Comparison of ENCODE assay signal across 8 mouse cellular contexts in genomic region chr4:123342642-123343470, GRCm38 (mm10). TPM values are rescaled to one million over a fixed set of nuclear protein-coding genes. Genes with fewer than 3 reads are reported as not detected.
A peak's percentile ranks its signal among the peaks of the same experiment; 100 is the strongest.
DNase-seq lines count a peak whose midpoint lies in the region; ATAC-seq and TF ChIP-seq lines count a peak whose summit lies in the region.

Bmp8a (minus strand) TSS chr4:123343252.

- DNase-seq in CD4-positive, CD25-positive, alpha-beta regulatory T cell, adult 2 months (ENCODE audit: low read depth, low spot score): peak; percentile 71
- peak; percentile 80 for DNase-seq in kidney, postnatal 0 days (ENCODE audit: low spot score)
- DNase-seq in lung, postnatal 25 days (ENCODE audit: low spot score): peak; percentile 53
- peak; percentile 78 for DNase-seq in ovary, postnatal 36 days (ENCODE audit: low spot score)
- DNase-seq in urinary bladder, adult 2 months (ENCODE audit: low spot score): peak; percentile 54

- WGBS in embryonic facial prominence, embryonic 15.5 days: under 1% methylated on average over 65 of the region's 65 CpGs
- under 1% methylated on average over 65 of the region's 65 CpGs for WGBS in heart, embryonic 14.5 days
- under 1% methylated on average over 64 of the region's 65 CpGs for WGBS in kidney, postnatal 0 days

- TF ChIP-seq CTCF in kidney, postnatal 0 days (IDR thresholded peaks at IDR 0.05; ENCODE audit: low read depth): no peak

- no peak within 1 kb of the TSS for H3K27ac ChIP-seq in embryonic facial prominence, embryonic 15.5 days (replicated peaks)
- no peak within 1 kb of the TSS for H3K27ac ChIP-seq in heart, embryonic 14.5 days (replicated peaks in 1 of 2; ENCODE audit: control insufficient read depth in 1 of 2, insufficient read depth in 1 of 2, low read depth in 2 of 2, low read length in 2 of 2)
- no peak within 1 kb of the TSS for H3K27ac ChIP-seq in kidney, postnatal 0 days

- ATAC-seq in activated CD4-positive, CD25-positive, alpha-beta regulatory T cell, adult 4 months: peak; percentile 83
- peak; percentile 80 for ATAC-seq in embryonic facial prominence, embryonic 15.5 days (ENCODE audit: insufficient number of reproducible peaks, low FRiP score, low TSS enrichment, low read depth)
- ATAC-seq in heart, embryonic 14.5 days (ENCODE audit: insufficient number of reproducible peaks, insufficient read depth, low FRiP score, low read depth): peak; percentile 75
- peak; percentile 88 for ATAC-seq in kidney, postnatal 0 days (replicated peaks; ENCODE audit: low FRiP score, low read depth)

- no peak within 1 kb of the TSS for H3K9ac ChIP-seq in embryonic facial prominence, embryonic 15.5 days
- peak within 1 kb of the TSS; percentile 56 for H3K9ac ChIP-seq in heart, embryonic 14.5 days (ENCODE audit: low read length)
- peak within 1 kb of the TSS; percentile 39 for H3K9ac ChIP-seq in kidney, postnatal 0 days (ENCODE audit: low read depth, low read length)

- H3K27me3 ChIP-seq in embryonic facial prominence, embryonic 15.5 days: peaks cover 41% of the 10 kb centered on the region
- H3K27me3 ChIP-seq in heart, embryonic 14.5 days (ENCODE audit: control insufficient read depth, insufficient read depth, low read length): peaks cover 36% of the 10 kb centered on the region
- peaks cover 20% of the 10 kb centered on the region for H3K27me3 ChIP-seq in kidney, postnatal 0 days (ENCODE audit: insufficient read depth, low read length)

- no peaks in the 10 kb centered on the region for H3K9me3 ChIP-seq in embryonic facial prominence, embryonic 15.5 days (replicated peaks)
- no peaks in the 10 kb centered on the region for H3K9me3 ChIP-seq in heart, embryonic 14.5 days (ENCODE audit: control insufficient read depth, low read length)
- no peaks in the 10 kb centered on the region for H3K9me3 ChIP-seq in kidney, postnatal 0 days (replicated peaks; ENCODE audit: low read length)

- peak within 1 kb of the TSS; percentile 90 for H3K4me2 ChIP-seq in embryonic facial prominence, embryonic 15.5 days (replicated peaks)
- peak within 1 kb of the TSS; percentile 93 for H3K4me2 ChIP-seq in heart, embryonic 14.5 days (ENCODE audit: low read length)
- peak within 1 kb of the TSS; percentile 87 for H3K4me2 ChIP-seq in kidney, postnatal 0 days (ENCODE audit: low read length)

- peak within 1 kb of the TSS; percentile 54 for H3K4me3 ChIP-seq in embryonic facial prominence, embryonic 15.5 days (replicated peaks)
- H3K4me3 ChIP-seq in heart, embryonic 14.5 days (ENCODE audit: control insufficient read depth in 1 of 2, insufficient read depth in 1 of 2, low read depth in 1 of 2, low read length in 2 of 2): peak within 1 kb of the TSS; percentile 48 to 56
- peak within 1 kb of the TSS; percentile 50 for H3K4me3 ChIP-seq in kidney, postnatal 0 days (replicated peaks; ENCODE audit: low read depth, low read length)

- H3K36me3 ChIP-seq in embryonic facial prominence, embryonic 15.5 days: no peaks in the 10 kb centered on the region
- no peaks in the 10 kb centered on the region for H3K36me3 ChIP-seq in heart, embryonic 14.5 days (ENCODE audit: control insufficient read depth, insufficient read depth, low read length)
- no peaks in the 10 kb centered on the region for H3K36me3 ChIP-seq in kidney, postnatal 0 days (ENCODE audit: insufficient read depth, low read length)

- H3K4me1 ChIP-seq in embryonic facial prominence, embryonic 15.5 days: peaks cover 16% of the 10 kb centered on the region
- peaks cover 2 to 4% of the 10 kb centered on the region in 2 experiments; a peak in 1 of 4 replicates for H3K4me1 ChIP-seq in heart, embryonic 14.5 days (ENCODE audit: control insufficient read depth in 2 of 2, insufficient read depth in 2 of 2, low read length in 2 of 2)
- H3K4me1 ChIP-seq in kidney, postnatal 0 days (replicated peaks; ENCODE audit: insufficient read depth, low read length): peaks cover 6% of the 10 kb centered on the region

RNA-seq across cellular contexts. Expression of gene Bmp8a, which starts in this region (rescaled TPM):
- polyA plus RNA-seq in activated CD4-positive, CD25-positive, alpha-beta regulatory T cell, adult 4 months (2017; shearing (Covaris generic)): not detected
- polyA plus RNA-seq in embryonic facial prominence, embryonic 15.5 days (2015; fragmentation: Nextera tagmentation; extraction: Ambion mirVana): 5.8 and 5.9 TPM in 2 replicates
- not detected in 2 replicates for polyA plus RNA-seq in heart, embryonic 14.5 days (2014; fragmentation: Nextera tagmentation; extraction: Ambion mirVana)
- 0.32 and 0.41 TPM in 2 replicates for polyA plus RNA-seq in kidney, postnatal 0 days (2015; fragmentation: Nextera tagmentation; extraction: Ambion mirVana)
- polyA plus RNA-seq in urinary bladder, adult 2 months (2012; rRNA removed): 1.4 and 1.9 TPM in 2 replicates

Comparison
In these comparisons a context has a peak if more than half of its experiments do, and no peak if none do; other contexts are left out.
1. Peak in ATAC-seq in activated CD4-positive, CD25-positive, alpha-beta regulatory T cell, adult 4 months; RNA of the gene not detected or under 1 TPM.
2. Peak in ATAC-seq, H3K4me3 ChIP-seq, H3K9ac ChIP-seq and H3K4me2 ChIP-seq in heart, embryonic 14.5 days; RNA of the gene not detected or under 1 TPM.
3. Peak in DNase-seq, ATAC-seq, H3K4me3 ChIP-seq, H3K9ac ChIP-seq and H3K4me2 ChIP-seq in kidney, postnatal 0 days; RNA of the gene not detected or under 1 TPM.